Mouse (Mus musculus) splenic B cell, adult 2 months (primary cell): ENCODE measurements at regions not wholly inside any gene's neighbourhood (a gene's known extent, or its start where the extent isn't known, plus 50 kb on each side); places are given as distances from the start of the nearest gene placed in this dataset.
"Not testable (repeated sequence)": the region's sequence is repeated elsewhere in the genome, so short reads cannot be mapped to it uniquely, and the experiment has no call there.

Experiments used
- DNase-seq: peaks from one replicate; pipeline ENCODE4 v3.0.0-alpha.2; 2011; ENCODE audit warnings: low read depth, low spot score
- H3K27me3 ChIP-seq: 2 replicates; pipeline ENCODE4 v1.6.1; 2012; ENCODE audit warnings: mild to moderate bottlenecking, low read length, moderate library complexity, mixed read lengths; ENCODE audit not compliant: control insufficient read depth, poor library complexity, insufficient read depth, severe bottlenecking
- H3K36me3 ChIP-seq: 2 replicates; pipeline ENCODE4 v1.6.1; 2012; ENCODE audit warnings: mild to moderate bottlenecking, low read length, moderate library complexity, mixed read lengths; ENCODE audit not compliant: control insufficient read depth, poor library complexity, insufficient read depth, severe bottlenecking

DNA sequence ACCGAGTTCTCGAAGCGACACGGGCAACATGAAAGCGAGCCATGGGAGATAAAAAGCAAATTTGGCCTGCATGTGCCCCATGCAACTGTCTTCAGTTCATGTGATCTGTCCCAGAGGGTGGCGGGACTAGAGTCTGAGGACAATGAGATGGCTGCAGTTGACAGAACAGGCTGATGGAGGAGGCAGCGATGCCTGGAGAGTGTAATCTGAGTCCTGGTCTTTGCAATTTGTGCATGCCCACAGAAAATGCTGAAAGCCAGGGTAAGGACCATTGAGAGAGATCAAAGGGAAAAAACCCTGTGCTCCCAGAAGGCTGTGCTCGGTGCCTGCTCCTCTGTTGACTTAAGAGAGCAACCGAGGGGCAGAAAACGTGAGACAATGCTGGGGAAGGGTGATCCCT, 624.8 kb upstream of the BB014433 start:
- DNase-seq, result no peak
- no peaks in the 10 kb centered on the region for H3K27me3 ChIP-seq
- H3K36me3 ChIP-seq, result no peaks in the 10 kb centered on the region

DNA sequence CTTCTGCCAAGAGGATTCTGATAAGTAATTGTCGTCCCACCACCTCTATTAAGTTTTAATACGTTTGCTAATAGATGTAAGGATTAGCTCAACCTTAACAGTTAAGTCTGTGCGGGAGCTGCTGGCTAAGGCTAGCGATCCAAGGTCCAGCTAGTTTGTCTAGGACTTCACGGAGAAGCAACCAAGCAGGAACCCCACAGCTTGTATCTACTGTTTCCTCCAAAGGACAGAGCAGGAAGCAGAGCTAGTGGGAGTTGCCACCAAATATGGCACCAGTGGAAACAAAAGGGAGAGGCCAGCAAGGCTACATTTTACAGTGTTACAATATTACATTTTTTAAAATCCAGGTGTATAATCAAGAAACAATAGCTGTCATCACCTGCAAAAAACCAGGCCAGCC, 624.4 kb upstream of the BB014433 start:
- Histone ChIP-seq H3K36me3 (no peaks in the 10 kb centered on the region), H3K27me3 (no peaks in the 10 kb centered on the region)
- no peak for DNase-seq

DNA sequence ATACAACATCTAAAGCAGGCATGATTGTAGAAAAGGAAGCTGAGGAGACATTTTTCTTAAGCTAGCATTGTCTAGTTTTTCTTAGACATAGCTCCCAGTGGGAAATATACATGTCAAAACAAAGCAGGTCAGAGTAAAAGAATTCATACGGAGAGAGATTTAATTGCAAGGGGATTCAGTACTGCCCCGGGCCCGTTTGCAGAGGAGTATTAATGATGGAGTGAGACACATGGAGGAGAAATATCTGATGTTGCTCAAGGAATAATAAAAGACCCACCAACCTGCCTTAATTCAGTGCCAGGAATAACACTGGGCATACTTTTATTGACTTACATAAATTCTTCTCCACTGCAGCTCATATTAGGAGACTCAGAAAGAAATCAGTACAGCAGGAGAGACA, 623.6 kb upstream of the BB014433 start:
- Histone ChIP-seq H3K27me3 (no peaks in the 10 kb centered on the region), H3K36me3 (no peaks in the 10 kb centered on the region)
- no peak for DNase-seq

DNA sequence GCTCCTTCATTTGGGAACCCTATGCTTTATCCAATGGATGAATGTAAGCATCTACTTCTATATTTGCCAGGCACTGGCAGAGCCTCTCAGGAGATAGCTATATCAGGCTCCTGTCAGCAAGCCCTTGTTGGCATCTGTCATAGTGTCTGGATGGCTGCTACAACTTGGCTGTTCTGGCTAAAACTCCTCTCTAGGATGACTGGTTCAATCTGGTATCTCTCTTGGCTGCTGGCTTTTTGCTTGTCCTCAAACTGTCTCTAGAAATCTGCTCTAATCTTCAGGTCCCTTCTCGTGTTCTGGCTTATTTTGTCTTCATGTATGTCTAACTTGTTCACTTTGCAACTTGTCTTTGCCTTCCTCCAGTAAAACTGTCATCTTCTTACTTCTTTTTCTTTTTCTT, 614.7 kb upstream of the BB014433 start:
- no peaks in the 10 kb centered on the region for H3K27me3 ChIP-seq
- H3K36me3 ChIP-seq, result no peaks in the 10 kb centered on the region
- no peak for DNase-seq

DNA sequence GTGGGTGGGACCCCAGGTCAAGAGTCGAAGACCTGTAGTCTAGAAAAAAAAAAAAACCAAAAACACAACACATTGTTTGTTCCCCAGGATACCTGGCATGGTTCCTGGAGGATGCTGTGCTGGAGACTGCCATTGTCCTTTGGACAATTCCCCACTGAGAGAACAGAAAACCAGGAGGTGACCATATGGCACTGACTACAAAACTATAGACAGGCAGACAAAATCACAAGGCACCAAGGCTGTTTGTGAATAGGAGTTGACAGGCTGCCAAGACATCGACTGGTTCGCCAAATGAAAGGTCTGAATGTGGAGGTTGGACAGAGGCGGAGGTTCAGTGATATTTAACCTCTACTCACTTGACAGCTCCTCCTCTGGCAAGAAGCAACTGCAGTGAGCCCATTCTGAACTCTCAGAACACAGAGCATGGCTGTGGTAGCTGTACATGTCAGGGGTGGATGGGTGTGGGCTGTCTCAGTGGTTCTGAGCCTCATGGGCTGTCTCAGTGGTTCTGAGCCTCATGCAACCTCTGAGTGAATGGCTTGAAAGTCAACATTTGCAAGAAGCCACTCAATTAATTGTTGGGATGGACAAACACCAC, 589.0 kb upstream of the BB014433 start:
- Histone ChIP-seq H3K36me3 (no peaks in the 10 kb centered on the region), H3K27me3 (no peaks in the 10 kb centered on the region)
- DNase-seq, result no peak

GRCm38 (mm10) chr8:15628584-15628983, 582.7 kb upstream of the BB014433 start:
- no peaks in the 10 kb centered on the region for H3K27me3 ChIP-seq
- H3K36me3 ChIP-seq, result no peaks in the 10 kb centered on the region
- no peak for DNase-seq

DNA sequence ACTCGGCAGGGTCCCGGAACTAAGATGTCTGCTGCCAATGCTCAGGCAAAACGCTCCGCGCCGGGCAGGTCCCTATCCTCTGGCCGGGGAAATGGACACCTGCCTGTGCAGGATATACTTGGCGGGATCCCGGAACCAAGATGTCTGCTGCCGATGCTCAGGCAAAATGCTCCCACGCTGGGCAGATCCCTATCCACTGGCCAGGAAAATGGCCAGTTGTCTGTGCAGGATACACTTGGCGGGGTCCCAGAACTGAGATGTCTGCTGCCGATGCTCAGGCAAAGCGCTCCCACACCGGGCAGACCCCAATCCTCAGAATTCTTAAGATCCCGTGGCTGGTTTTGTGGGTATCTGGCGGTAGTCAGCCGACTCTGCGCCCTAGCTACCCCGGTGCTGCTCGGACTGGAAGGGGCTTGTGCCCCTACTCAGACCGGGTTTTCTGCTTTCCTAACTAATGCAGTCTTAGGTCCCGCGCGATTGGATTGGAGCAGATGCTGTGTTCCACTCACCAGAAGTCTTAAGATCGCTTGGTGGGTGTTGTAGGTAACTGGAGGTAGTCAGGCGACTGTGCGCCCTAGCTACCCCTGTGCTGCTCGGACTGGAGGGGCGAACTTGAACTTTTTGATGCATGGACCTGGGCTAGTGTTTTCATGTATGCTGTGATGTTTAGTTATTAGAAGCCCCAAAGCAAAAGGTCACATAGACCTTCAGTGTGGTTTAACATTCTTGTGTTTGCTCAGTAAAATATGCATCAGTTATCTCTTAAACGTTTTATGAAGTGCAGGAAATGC, 577.9 kb upstream of the BB014433 start:
- DNase-seq, H3K27me3 ChIP-seq, H3K36me3 ChIP-seq: not testable (repeated sequence)

DNA sequence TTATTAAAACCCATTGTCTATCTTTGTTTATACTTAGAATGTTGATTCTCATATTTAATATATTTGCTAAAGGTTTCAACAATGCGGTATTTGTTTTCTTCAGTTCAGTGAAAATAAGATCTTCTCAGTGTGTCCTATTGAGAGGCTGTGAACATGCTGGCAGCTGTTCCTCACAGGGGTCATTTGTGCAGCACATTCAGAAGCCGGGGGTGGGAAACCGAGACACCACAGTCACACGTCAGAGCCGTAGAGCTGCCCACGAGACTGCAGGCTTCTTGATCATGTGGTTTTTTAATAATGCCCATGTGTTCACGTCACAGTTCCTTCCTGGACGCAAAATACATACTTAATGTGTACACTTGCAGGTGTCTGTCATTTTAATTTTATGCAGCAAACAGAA, 564.3 kb upstream of the BB014433 start:
- no peak for DNase-seq
- H3K36me3 ChIP-seq, result no peaks in the 10 kb centered on the region
- no peaks in the 10 kb centered on the region for H3K27me3 ChIP-seq

DNA sequence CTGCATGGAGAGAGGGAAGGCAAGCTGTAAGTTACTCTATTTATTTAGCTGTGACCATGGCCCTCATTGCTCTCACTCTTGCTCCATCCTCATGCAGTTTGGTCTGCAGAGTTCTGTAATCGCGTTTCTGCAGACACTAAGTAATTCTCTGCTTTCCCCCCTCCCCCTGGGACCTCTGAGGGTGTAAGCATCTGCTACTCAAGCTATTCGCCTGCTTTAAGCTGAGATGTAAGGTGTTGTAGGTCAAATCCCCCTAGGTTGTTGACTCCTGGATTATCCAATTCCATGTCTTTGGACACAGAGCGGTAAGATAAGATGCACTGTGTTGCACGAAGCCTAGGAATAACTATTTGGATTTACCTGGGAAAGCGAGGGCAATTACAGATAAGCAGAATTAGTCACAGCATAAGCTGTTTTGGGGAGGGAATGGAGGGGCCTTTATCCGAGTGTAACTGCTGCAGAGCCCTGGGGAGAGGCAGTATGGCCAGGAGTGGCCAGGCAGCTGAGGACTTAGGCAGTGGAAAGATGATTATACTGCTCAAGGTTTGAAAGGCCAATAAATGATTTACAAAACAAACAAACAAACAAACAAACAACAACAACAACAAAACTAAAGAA, 561.8 kb upstream of the BB014433 start:
- Histone ChIP-seq H3K36me3 (no peaks in the 10 kb centered on the region), H3K27me3 (no peaks in the 10 kb centered on the region; the same call in 1 of the 2 replicates)
- DNase-seq, result no peak

DNA sequence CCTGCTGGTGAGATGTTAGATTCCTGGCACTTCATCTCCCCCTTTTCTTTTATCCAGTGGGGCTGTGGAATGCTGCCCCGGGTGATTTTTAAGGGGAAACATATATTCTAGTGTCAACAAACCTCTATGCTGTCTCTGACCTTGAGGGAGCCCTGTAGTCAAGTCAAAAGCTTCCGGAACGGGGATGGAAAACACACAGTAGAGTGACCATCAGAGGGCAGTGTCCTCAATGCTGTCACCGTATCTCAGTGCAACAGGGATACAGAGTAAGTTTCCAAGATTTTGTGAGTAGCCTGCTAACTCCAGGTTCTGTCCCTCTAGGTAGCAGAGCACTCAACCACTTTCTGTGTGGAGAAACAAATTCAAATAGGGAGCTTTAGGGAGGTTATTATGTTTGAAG, 555.7 kb upstream of the BB014433 start:
- no peak for DNase-seq
- Histone ChIP-seq H3K36me3 (no peaks in the 10 kb centered on the region), H3K27me3 (no peaks in the 10 kb centered on the region; the same call in 1 of the 2 replicates)

- no peaks in the 10 kb centered on the region for H3K36me3 ChIP-seq
- no peak for DNase-seq
Observed at GRCm38 (mm10) chr8:15593106-15593505, 547.2 kb upstream of the BB014433 start.

GRCm38 (mm10) chr8:15583782-15584181, 537.9 kb upstream of the BB014433 start:
- Histone ChIP-seq H3K27me3 (no peaks in the 10 kb centered on the region), H3K36me3 (no peaks in the 10 kb centered on the region)

More at GRCm38 (mm10) chr8:15593106-15593505, 547.2 kb upstream of the BB014433 start:
- no peaks in the 10 kb centered on the region for H3K27me3 ChIP-seq

DNA sequence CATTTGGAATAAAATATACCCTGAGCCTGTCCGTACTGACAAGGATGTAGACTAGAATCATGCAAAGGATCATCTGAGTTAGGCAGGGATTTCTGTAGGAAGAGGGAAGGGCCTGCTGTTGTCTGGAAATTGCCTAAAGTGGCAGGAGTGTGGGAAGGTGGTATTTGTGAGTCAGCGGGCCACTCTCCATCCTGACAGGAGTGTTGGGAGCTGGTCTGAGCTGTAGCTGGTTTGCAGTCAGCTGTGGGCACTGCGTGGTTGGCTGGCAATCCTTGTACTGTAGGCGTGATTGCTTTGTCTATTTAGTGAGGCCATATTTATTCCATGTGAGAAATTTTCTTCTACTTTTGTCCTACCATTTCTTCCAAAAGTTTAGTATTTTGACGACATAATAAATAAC, 524.2 kb upstream of the BB014433 start:
- DNase-seq, result no peak
- Histone ChIP-seq H3K36me3 (no peaks in the 10 kb centered on the region), H3K27me3 (no peaks in the 10 kb centered on the region)

More at GRCm38 (mm10) chr8:15583782-15584181, 537.9 kb upstream of the BB014433 start:
- no peak for DNase-seq

DNA sequence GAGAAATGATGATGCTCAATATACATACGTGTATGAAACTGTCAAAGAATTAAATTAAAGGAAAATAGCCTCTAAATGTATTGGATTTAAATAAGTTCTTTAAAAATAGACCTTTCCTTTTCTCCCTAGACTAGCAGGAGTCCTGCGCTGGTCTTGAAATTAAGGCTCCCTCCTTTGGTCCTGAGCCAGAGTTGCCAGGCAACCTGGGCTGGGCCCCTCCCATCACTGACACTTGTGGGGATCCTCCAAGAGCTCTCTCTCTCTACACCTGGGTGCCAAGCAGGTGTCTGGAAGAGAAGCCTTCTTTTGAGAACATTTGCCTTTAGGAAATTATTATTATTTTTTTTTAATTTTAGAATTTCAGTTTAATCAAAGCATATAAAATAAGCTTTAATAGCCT, 521.9 kb upstream of the BB014433 start:
- Histone ChIP-seq H3K27me3 (no peaks in the 10 kb centered on the region), H3K36me3 (no peaks in the 10 kb centered on the region)
- DNase-seq, result no peak
